Mouse (Mus musculus) right cerebral cortex, adult 2 months (tissue): ENCODE data around the gene Acot5.

Source experiments
- DNase-seq, 2 experiments: peaks; one replicate each; pipeline ENCODE4 v3.0.0; 2021 to 2022; ENCODE audit warnings: low spot score in 2 of 2

Acot5 gene

DNA sequence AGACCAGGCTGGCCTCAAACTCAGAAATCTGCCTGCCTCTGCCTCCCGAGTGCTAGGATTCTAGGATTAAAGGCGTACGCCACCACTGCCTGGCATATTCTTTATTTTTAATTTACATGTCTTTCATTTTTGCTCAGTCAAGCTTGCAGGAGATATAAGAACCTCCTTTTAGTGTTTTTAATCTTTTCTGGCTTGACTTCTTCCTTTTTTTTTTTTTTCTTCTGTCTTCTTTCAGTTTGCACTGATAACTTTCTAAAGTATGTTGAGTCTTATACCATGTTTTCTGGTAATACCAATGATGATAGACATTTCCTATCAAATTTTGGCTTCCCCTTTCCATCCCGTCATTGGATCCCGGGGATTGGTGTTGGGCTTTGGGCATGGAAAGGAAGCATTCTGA lies 50.5 kb downstream of the Acot5 start:
- DNase-seq: no peak
